Mouse (Mus musculus) liver, embryonic 13.5 days (tissue): ENCODE results near the gene Trappc6a. TPM values are rescaled to one million over a fixed set of nuclear protein-coding genes. Genes with fewer than 3 reads are reported as not detected.

ENCODE experiments used
- ATAC-seq: fragments of 200-750 bp; cut with Nextera tagmentation; 2 replicates; pipeline ENCODE4 v1.8.0; 2017; ENCODE audit warnings: low read depth, mild to moderate bottlenecking, moderate number of reproducible peaks, moderate library complexity
- DNase-seq: peaks from one replicate; pipeline ENCODE4 v3.0.0; 2022
- H3K27ac ChIP-seq: fragments of 300-500 bp; sonication (generic); 2 replicates; pipeline ENCODE4 v1.5.1; 2015; ENCODE audit warnings: moderate library complexity, mild to moderate bottlenecking, inconsistent platforms
- H3K27me3 ChIP-seq: fragments of 300-500 bp; sonication (generic); 2 replicates; pipeline ENCODE4 v1.6.1; 2015; ENCODE audit warnings: mild to moderate bottlenecking, inconsistent platforms
- H3K36me3 ChIP-seq: fragments of 300-500 bp; sonication (generic); 2 replicates; pipeline ENCODE4 v1.6.1; 2015; ENCODE audit warnings: mild to moderate bottlenecking, inconsistent platforms
- H3K4me1 ChIP-seq: fragments of 300-500 bp; sonication (generic); replicated peaks from 2 replicates; pipeline ENCODE4 v1.6.1; 2015; ENCODE audit warnings: inconsistent platforms
- H3K4me2 ChIP-seq: fragments of 300-500 bp; sonication (generic); 2 replicates; pipeline ENCODE4 v1.6.1; 2015; ENCODE audit warnings: inconsistent platforms, mild to moderate bottlenecking, moderate library complexity
- H3K4me3 ChIP-seq: fragments of 300-500 bp; sonication (generic); replicated peaks from 2 replicates; pipeline ENCODE4 v1.5.1; 2015; ENCODE audit warnings: mild to moderate bottlenecking, inconsistent platforms
- H3K9ac ChIP-seq: fragments of 300-500 bp; sonication (generic); 2 replicates; pipeline ENCODE4 v1.6.1; 2015; ENCODE audit warnings: mild to moderate bottlenecking, inconsistent platforms
- H3K9me3 ChIP-seq: fragments of 300-500 bp; sonication (generic); replicated peaks from 2 replicates; pipeline ENCODE4 v1.6.1; 2016; ENCODE audit warnings: inconsistent platforms
- WGBS: fragments of 180-500 bp; shearing (Covaris S2); methylation state at CpG from one replicate; pipeline ENCODE4 v1.1.7; 2015; ENCODE audit not compliant: insufficient replicate concordance; 5-methylcytosine and 5-hydroxymethylcytosine counted together
- polyA plus RNA-seq: library from polyadenylated mRNA; unstranded; fragments of >200 nt; fragmentation: Nextera tagmentation; extraction: Ambion mirVana; gene quantifications from 2 replicates; pipeline ENCODE4 v1.2.1, GENCODE M21; 2015

The Trappc6a gene
- polyA plus RNA-seq = 39.5 and 45.2 TPM in 2 replicates

GRCm38 (mm10) chr7:19508150-19508923, at the start of gene Trappc6a, which contains the start of gene Bloc1s3:
Trappc6a (plus strand) TSS chr7:19508395.
Bloc1s3 (minus strand) TSS chr7:19508367.
- H3K9ac ChIP-seq = peak within 1 kb of the TSS; percentile 81
- peak; percentile 95 for ATAC-seq
- peak; percentile 88 for DNase-seq
- no peaks in the 10 kb centered on the region for H3K27me3 ChIP-seq
- H3K27ac ChIP-seq = peak within 1 kb of the TSS; percentile 82
- H3K4me3 ChIP-seq = peak within 1 kb of the TSS; percentile 79
- peak within 1 kb of the TSS; percentile 95 for H3K4me2 ChIP-seq
- under 1% methylated on average over 56 of the region's 56 CpGs for WGBS
- peaks cover 37% of the 10 kb centered on the region for H3K4me1 ChIP-seq
- H3K36me3 ChIP-seq = no peaks in the 10 kb centered on the region
- H3K9me3 ChIP-seq = no peaks in the 10 kb centered on the region

- 1% methylated on average over 28 of the region's 42 CpGs for WGBS
- no peaks in the 10 kb centered on the region for H3K9me3 ChIP-seq
- H3K36me3 ChIP-seq = no peaks in the 10 kb centered on the region
- DNase-seq = peak; percentile 69
- H3K4me3 ChIP-seq = peak within 1 kb of the TSS; percentile 81
- peak within 1 kb of the TSS; percentile 91 for H3K4me2 ChIP-seq
- H3K27ac ChIP-seq = peak within 1 kb of the TSS; percentile 50
- 0 out of 2 replicates have a peak, but pooled peaks cover 6% of the 10 kb centered on the region for H3K27me3 ChIP-seq
- peak within 1 kb of the TSS; percentile 80 for H3K9ac ChIP-seq
- peak; percentile 80 for ATAC-seq
- peaks cover 60% of the 10 kb centered on the region for H3K4me1 ChIP-seq
These were observed 49.5 kb upstream of the Trappc6a start, which contains the start of gene Mark4 for GRCm38 (mm10) chr7:19458591-19459111. Mark4 (minus strand) TSS chr7:19458821.

GRCm38 (mm10) chr7:19459144-19459870, 48.9 kb upstream of the Trappc6a start:
- ATAC-seq (no peak), DNase-seq (no peak)
- 34% methylated on average over 6 of the region's 6 CpGs for WGBS
- H3K4me2 ChIP-seq = peak overlapping the region; percentile 91
- peak overlapping the region; percentile 80 for H3K9ac ChIP-seq
- peaks cover 6% of the 10 kb centered on the region; the same call in 1 of the 2 replicates for H3K27me3 ChIP-seq
- peaks cover 60% of the 10 kb centered on the region for H3K4me1 ChIP-seq
- H3K4me3 ChIP-seq = peak overlapping the region; percentile 81
- no peak overlapping the region for H3K27ac ChIP-seq
- no peaks in the 10 kb centered on the region for H3K9me3 ChIP-seq
- H3K36me3 ChIP-seq = no peaks in the 10 kb centered on the region

GRCm38 (mm10) chr7:19460500-19460899, 47.7 kb upstream of the Trappc6a start:
- WGBS = 61% methylated on average over 1 of the region's 1 CpGs
- no peak overlapping the region for H3K4me3 ChIP-seq
- DNase-seq (no peak), ATAC-seq (no peak)
- H3K4me2 ChIP-seq = no peak overlapping the region
- no peaks in the 10 kb centered on the region for H3K9me3 ChIP-seq
- peaks cover 17% of the 10 kb centered on the region; the same call in 1 of the 2 replicates for H3K27me3 ChIP-seq
- peaks cover 58% of the 10 kb centered on the region for H3K4me1 ChIP-seq
- no peaks in the 10 kb centered on the region for H3K36me3 ChIP-seq
- no peak overlapping the region for H3K27ac ChIP-seq
- H3K9ac ChIP-seq = no peak overlapping the region

GRCm38 (mm10) chr7:19461488-19461887, 46.7 kb upstream of the Trappc6a start:
- 11% methylated on average over 6 of the region's 6 CpGs for WGBS
- Histone ChIP-seq H3K27ac (no peak overlapping the region), H3K4me1 (peaks cover 52% of the 10 kb centered on the region), H3K9me3 (no peaks in the 10 kb centered on the region), H3K4me2 (no peak overlapping the region), H3K27me3 (peaks cover 24% of the 10 kb centered on the region), H3K36me3 (no peaks in the 10 kb centered on the region), H3K4me3 (no peak overlapping the region), H3K9ac (no peak overlapping the region)
- DNase-seq = peak; percentile 36
- no peak for ATAC-seq

GRCm38 (mm10) chr7:19462443-19462842, 45.8 kb upstream of the Trappc6a start:
- peak overlapping the region; percentile 23; the same call in 1 of the 2 replicates for H3K4me2 ChIP-seq
- WGBS = 30% methylated on average over 4 of the region's 4 CpGs
- H3K27ac ChIP-seq = no peak overlapping the region; the same call in 1 of the 2 replicates
- DNase-seq (no peak), ATAC-seq (no peak)
- H3K4me3 ChIP-seq = 0 out of 2 replicates have a peak overlapping the region, but pooled peaks have one; percentile 3
- H3K36me3 ChIP-seq = no peaks in the 10 kb centered on the region
- H3K9me3 ChIP-seq = no peaks in the 10 kb centered on the region
- H3K4me1 ChIP-seq = peaks cover 47% of the 10 kb centered on the region
- peaks cover 24% of the 10 kb centered on the region for H3K27me3 ChIP-seq
- no peak overlapping the region for H3K9ac ChIP-seq

DNA sequence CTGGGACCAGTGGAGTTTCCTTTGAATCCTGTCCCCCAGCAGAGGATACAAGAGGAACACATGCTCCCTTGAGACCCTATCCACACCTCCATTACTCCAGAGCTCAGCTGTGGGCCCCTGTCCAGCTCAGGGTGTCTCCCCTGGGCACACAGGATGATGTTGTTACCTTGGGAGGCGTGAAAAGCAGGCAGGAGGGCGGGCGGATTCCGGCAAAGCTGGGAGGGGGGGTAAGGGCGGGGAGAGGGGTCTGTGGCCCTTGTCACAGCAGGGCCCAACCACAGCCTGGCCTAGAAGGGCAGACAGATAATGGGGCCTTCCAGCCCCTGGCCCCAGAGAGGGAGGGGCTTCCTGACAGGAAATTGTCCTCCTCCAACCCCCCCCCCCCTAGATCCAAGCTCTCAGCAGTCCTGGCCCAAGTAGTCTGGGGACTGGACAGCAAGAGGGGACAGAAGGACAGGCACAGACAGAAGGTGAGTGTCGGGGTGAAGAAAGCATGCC, 45.3 kb upstream of the Trappc6a start, which contains the start of gene Exoc3l2:
Exoc3l2 (plus strand) TSS at position 448 of the 498 bp plus-strand sequence.
- Histone ChIP-seq H3K4me1 (peaks cover 47% of the 10 kb centered on the region), H3K4me3 (peak within 1 kb of the TSS; percentile 36), H3K9me3 (no peaks in the 10 kb centered on the region), H3K4me2 (peak within 1 kb of the TSS; percentile 32), H3K9ac (peak within 1 kb of the TSS; percentile 43; the same call in 1 of the 2 replicates), H3K36me3 (no peaks in the 10 kb centered on the region), H3K27ac (no peak within 1 kb of the TSS; the same call in 1 of the 2 replicates), H3K27me3 (peaks cover 24% of the 10 kb centered on the region)
- DNase-seq = no peak
- 14% methylated on average over 6 of the region's 6 CpGs for WGBS
- ATAC-seq = no peak

- no peak for DNase-seq
- H3K9me3 ChIP-seq = no peaks in the 10 kb centered on the region
- peak overlapping the region; percentile 32 for H3K4me2 ChIP-seq
- no peak for ATAC-seq
- no peak overlapping the region for H3K27ac ChIP-seq
- whole genome bisulfite sequencing = 14% methylated on average over 22 of the region's 22 CpGs
- peaks cover 40% of the 10 kb centered on the region for H3K4me1 ChIP-seq
- H3K9ac ChIP-seq = 0 out of 2 replicates have a peak overlapping the region, but pooled peaks have one; percentile 20
- H3K4me3 ChIP-seq = peak overlapping the region; percentile 12
- peaks cover 33% of the 10 kb centered on the region for H3K27me3 ChIP-seq
- H3K36me3 ChIP-seq = no peaks in the 10 kb centered on the region
These were observed 43.6 kb upstream of the Trappc6a start for GRCm38 (mm10) chr7:19464367-19465307.

DNA sequence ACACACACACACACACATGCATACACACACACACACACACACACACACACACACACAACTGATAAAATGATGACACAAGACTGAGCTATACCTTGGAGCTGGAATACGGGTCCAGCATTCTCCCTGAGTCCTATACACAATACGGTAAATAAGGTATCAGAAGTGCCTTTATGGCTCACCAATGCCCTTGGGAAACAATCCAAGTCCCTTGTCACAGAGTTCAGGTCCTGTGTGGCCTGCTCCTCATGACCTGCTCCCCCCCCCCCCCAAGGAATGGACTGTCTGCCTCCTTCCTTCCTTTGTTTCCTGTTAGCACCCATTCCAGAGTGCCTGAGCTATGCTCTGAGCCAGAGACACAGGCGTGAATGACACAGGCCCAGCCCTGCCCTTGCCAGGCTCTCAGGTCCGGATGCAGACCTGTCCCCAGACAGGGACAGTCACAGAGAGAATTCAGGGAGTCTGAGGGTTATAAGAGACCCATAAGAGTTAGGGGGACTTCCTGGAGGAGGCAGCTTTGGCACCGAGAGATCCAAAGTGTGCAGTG, 41.5 kb upstream of the Trappc6a start:
- WGBS = 56% methylated on average over 5 of the region's 5 CpGs
- H3K4me2 ChIP-seq = no peak overlapping the region
- H3K36me3 ChIP-seq = no peaks in the 10 kb centered on the region
- no peak overlapping the region for H3K9ac ChIP-seq
- peak; percentile 38; the same call in 1 of the 2 replicates for ATAC-seq
- H3K4me3 ChIP-seq = no peak overlapping the region
- peaks cover 45% of the 10 kb centered on the region for H3K4me1 ChIP-seq
- H3K27ac ChIP-seq = 0 out of 2 replicates have a peak overlapping the region, but pooled peaks have one; percentile 13
- no peak for DNase-seq
- H3K9me3 ChIP-seq = no peaks in the 10 kb centered on the region
- peaks cover 44% of the 10 kb centered on the region for H3K27me3 ChIP-seq

- Histone ChIP-seq H3K4me2 (no peak overlapping the region), H3K27me3 (peaks cover 50% of the 10 kb centered on the region), H3K27ac (no peak overlapping the region), H3K36me3 (no peaks in the 10 kb centered on the region), H3K4me1 (peaks cover 46% of the 10 kb centered on the region), H3K9me3 (no peaks in the 10 kb centered on the region), H3K9ac (no peak overlapping the region), H3K4me3 (no peak overlapping the region)
- DNase-seq = peak; percentile 23
- no peak for ATAC-seq
- WGBS = 26% methylated on average over 6 of the region's 6 CpGs
These were observed 40.6 kb upstream of the Trappc6a start for GRCm38 (mm10) chr7:19467638-19468037.
